Mouse (Mus musculus): ENCODE data around the gene Itga7.

- TF ChIP-seq CTCF (IDR thresholded peaks at IDR 0.05; ENCODE audit: low read depth) (no peak), EP300 (optimal IDR thresholded peaks at IDR 0.05) (no peak)
These were observed 26.5 kb downstream of the Itga7 start for GRCm38 (mm10) chr10:128960142-128960541.
